Mouse (Mus musculus): Measurements from ENCODE around the gene Cacna1e.
A peak's percentile ranks its signal among the peaks of the same experiment; 100 is the strongest.

Cacna1e gene

GRCm38 (mm10) chr1:154779908-154780514 lies 104.3 kb downstream of the Cacna1e start:
- no peak for DNase-seq

GRCm38 (mm10) chr1:154776344-154776743 lies 108.0 kb downstream of the Cacna1e start:
- no peak for DNase-seq

- DNase-seq, result no peak
Observed at GRCm38 (mm10) chr1:154774468-154774867, 109.8 kb downstream of the Cacna1e start.

- no peak for DNase-seq
Observed at GRCm38 (mm10) chr1:154771111-154771510, 113.2 kb downstream of the Cacna1e start.

GRCm38 (mm10) chr1:154770542-154770941 lies 113.8 kb downstream of the Cacna1e start:
- no peak for DNase-seq

- no peak for DNase-seq
Observed at GRCm38 (mm10) chr1:154763132-154763531, 121.2 kb downstream of the Cacna1e start.

- no peak for DNase-seq
Observed at GRCm38 (mm10) chr1:154752081-154752480, 132.2 kb downstream of the Cacna1e start.

GRCm38 (mm10) chr1:154748531-154748930 lies 135.8 kb downstream of the Cacna1e start:
- no peak for DNase-seq

- DNase-seq, result no peak
Observed at GRCm38 (mm10) chr1:154745241-154745640, 139.1 kb downstream of the Cacna1e start.

- DNase-seq, result no peak
Observed at GRCm38 (mm10) chr1:154730411-154730961, 153.8 kb downstream of the Cacna1e start.

- DNase-seq, result peak; percentile 82
Observed at GRCm38 (mm10) chr1:154729269-154729980, 154.9 kb downstream of the Cacna1e start.

GRCm38 (mm10) chr1:154728682-154729081 lies 155.6 kb downstream of the Cacna1e start:
- DNase-seq, result no peak

- no peak for DNase-seq
Observed at GRCm38 (mm10) chr1:154727696-154728095, 156.6 kb downstream of the Cacna1e start.

- DNase-seq, result no peak
Observed at GRCm38 (mm10) chr1:154726361-154727161, 157.7 kb downstream of the Cacna1e start.

- DNase-seq, result no peak
Observed at GRCm38 (mm10) chr1:154725356-154726320, 158.7 kb downstream of the Cacna1e start.

GRCm38 (mm10) chr1:154723537-154724286 lies 160.6 kb downstream of the Cacna1e start:
- DNase-seq, result no peak

GRCm38 (mm10) chr1:154723078-154723477 lies 161.2 kb downstream of the Cacna1e start:
- no peak for DNase-seq

GRCm38 (mm10) chr1:154715596-154715995 lies 168.7 kb downstream of the Cacna1e start:
- DNase-seq, result no peak

- no peak for DNase-seq
Observed at GRCm38 (mm10) chr1:154712747-154713146, 171.6 kb downstream of the Cacna1e start.

- no peak for DNase-seq
Observed at GRCm38 (mm10) chr1:154707584-154708290, 176.6 kb downstream of the Cacna1e start.

- no peak for DNase-seq
Observed at GRCm38 (mm10) chr1:154706974-154707373, 177.3 kb downstream of the Cacna1e start.

Data from lung, postnatal 14 days (tissue).